Mouse (Mus musculus): Measurements from ENCODE around the gene Zfp354b.

The Zfp354b gene

DNA sequence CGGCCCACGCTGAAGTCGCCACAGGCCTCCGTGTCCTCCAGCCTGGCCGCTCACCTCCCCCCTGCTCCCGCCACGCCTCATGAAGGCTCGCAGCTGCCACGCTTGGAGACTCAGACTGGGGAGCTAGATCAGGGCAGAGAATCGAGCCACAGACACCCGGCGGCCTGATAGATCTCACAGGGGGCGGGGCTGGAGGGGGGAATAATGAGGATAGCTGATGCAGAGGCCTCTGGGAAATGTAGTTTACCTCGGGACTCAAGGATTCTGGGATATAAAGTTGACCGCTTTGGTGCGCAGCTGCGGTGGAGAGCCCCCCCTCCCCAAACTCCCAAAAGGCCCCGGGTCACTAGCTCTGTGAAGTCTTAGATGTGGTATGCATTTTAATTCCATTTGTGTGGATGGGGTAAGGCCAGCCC is at the start of gene Zfp354b:
Gene Zfp354b (minus strand): TSS at position 183 of the 416 bp plus-strand sequence.
- peak; percentile 45 for DNase-seq (ENCODE audit: low spot score)

DNA sequence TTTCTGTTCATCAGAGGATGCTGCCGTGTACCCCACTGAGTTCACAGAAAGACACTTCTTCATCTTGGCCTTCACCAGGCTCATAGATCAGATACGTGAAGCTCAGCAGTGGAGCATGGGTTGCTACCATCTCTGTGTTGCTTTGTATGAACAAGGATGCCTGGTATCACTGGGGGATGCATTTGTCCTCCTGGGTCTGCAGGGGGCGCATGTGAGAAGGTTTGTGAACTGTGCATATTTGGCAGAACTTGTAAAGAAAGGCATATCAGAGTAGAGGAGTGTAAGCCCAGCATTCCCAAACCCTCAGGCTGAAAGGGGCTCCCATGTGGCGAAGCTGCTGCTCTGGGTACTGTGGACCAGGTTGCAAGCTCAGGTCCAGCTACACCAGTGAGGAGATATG is 45.8 kb upstream of the Zfp354b start:
- no peak for DNase-seq (ENCODE audit: low spot score)

DNA sequence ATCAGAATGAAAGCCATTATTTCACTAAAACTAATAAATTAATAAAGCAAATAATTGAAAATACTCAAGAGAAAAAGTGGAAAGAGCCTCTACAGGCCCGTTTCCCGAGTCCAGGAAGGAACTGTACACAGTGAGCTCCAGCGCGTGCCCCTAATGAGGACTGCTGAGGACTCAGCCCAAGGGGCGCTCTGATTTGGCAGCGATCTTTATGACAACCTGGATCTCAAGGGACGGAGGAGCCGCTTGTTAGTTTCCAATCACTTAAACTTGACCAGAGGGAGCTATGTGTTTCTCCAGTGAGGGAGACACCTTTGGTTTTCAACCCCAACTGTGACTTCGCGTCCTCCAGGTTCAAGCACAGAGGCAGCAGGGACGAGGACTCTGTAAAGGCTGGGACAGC is 34.8 kb upstream of the Zfp354b start, which contains the start of gene Olfr1378:
Gene Olfr1378 (plus strand): TSS at position 301 of the 400 bp plus-strand sequence.
- no peak for DNase-seq (ENCODE audit: low spot score)

DNA sequence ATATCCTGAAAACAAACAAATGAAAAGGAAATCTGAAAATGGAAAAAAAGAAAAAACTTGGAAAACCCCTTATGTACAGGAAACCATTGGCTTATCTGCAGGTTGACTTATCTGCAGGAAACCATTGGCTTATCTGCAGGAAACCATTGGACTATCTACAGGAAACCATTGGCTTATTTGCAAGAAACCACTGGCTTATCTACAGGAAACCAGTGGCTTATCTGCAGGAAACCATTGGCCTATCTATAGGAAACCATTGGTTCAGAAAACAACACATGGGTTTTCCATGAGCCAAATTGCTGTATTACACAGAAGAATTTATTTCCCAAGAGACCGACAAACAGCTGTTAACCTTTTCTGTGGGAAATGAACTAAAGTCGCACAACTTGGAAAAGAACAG is 33.5 kb upstream of the Zfp354b start:
- DNase-seq (ENCODE audit: low spot score), result no peak

DNA sequence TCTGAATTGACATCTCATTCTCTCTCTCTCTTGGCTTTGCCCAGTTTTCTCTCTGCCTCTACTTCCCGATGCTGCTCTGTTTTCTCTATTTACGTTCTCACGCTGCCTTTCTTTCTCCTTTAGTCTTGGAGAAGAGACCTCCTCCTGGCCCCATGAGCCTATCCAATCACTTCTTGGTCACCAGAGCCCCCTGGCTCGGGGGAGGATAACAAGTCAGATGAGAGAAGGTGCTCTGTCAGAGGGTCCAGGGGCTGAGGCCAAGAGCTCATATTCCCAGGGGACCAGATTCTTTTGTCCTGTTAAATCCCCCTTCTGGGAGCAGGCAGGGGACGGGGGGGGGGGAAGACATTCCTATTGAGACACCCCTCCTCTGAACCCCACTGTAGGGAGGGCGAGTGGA is 22.2 kb upstream of the Zfp354b start, which contains the start of gene Prop1:
Gene Prop1 (minus strand): TSS at position 101 of the 400 bp plus-strand sequence.
- DNase-seq (ENCODE audit: low spot score), result no peak

DNA sequence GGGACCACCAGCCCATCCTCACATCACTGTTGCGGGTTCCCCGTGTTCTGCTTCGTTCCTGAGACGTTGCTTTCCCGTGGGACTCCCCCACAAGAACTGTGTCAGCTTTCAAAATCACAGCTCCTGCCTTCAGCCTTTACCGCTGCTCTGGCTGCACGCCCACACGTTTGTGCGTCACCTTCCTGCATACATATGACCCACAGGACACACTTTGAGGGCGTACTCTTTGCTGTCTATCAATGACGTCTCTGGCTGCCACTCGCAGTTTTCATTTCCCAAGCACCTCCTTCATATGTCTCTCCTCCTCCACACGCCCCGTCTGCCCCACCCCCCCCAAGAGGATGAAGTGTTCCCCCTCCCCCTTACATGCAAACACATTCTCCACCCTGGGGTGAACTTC is 20.9 kb upstream of the Zfp354b start:
- peak; percentile 15 for DNase-seq (ENCODE audit: low spot score)

DNA sequence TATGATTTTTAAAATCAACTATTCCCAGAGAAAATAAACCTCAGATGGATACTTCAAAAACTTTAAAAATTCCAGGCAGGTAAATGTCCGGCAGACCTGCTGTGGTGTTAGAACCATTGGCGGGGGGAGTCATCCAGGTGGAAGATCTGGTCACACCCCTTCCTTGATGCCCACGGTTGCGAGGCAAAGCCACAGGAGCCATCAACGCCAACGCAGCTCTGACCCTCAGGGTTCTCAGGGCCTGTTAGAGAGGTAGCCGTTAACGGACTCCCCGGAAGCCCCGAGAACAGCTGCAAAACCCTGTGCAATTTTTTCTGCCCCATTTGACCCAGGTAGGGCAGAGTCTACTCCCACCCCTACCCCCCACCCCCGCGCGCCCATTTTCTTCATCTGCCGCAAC is 12.1 kb upstream of the Zfp354b start, which contains the start of gene 4933414I15Rik:
Gene 4933414I15Rik (minus strand): TSS at position 260 of the 400 bp plus-strand sequence.
- no peak for DNase-seq (ENCODE audit: low spot score)

DNA sequence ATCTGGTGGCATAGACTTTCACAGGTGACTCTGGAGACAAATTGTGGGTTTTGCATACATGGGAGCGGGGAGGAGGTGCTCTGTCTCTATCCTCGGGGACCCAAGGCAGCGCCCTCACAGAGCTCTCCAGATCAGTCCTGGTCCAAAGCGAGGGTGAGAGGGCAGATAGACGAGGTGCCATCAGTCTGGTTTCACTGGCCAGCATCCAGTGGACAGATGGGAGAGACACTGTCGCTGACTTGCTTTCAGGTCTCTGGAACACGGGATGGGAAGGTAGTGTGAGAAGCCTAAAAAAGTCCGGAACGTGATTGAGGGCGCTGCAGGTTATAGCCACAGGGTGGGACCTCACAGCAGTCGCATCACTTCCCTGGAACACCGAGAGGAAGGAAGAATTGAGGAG is 11.0 kb upstream of the Zfp354b start:
- no peak for DNase-seq (ENCODE audit: low spot score)

DNA sequence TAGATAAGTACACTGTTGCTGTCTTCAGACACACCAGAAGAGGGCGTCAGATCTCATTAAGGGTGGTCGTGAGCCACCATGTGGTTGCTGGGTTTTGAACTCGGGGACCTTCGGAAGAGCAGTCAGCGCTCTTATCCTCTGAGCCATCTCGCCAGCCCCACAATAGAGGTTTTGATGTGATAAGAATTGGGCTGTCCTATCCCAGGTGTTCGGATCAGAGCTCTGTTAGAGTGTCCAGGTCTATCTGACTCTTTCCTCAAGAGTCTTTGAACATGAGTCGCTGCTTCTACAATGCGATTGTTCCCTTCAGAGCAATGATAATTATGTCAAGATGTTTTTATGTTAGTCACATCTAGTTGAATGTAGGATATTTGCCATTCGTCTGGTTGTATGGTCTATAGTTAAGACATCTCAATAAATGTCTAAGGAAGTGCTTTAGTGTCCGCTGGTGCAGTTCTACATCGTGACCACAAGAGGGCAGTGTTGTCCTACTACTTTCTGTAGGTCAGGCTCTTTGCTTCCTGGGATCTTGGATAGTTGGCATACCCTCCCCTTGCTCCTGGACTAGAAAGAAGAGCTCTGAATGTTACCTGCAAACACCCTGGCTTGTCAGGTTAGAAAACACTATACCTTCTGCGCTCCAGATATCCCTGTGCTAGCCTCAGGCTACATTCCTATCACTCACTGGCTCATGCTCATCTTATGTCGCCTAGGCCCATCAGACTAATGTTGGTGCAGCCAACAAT is 8.4 kb upstream of the Zfp354b start:
- no peak for DNase-seq (ENCODE audit: low spot score)

DNA sequence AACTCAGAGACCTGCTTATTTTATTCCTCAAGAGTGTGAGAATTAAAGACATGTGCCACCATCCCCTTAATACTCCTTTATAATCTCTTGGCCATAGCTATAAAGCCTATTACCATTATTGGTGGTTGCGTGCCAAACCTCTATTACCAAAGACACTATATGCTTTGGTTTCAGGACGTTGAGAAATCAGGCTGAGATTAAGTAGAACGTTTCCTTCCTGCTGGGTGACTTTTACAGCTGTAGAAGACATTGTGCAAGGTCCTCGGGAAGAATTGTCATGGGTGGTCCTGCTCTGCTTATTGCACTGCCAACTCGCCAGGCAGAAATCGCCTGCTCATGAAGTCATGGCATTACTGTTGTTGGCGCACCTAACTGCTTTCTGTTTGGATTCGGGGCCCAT is 7.0 kb upstream of the Zfp354b start:
- DNase-seq (ENCODE audit: low spot score), result no peak

DNA sequence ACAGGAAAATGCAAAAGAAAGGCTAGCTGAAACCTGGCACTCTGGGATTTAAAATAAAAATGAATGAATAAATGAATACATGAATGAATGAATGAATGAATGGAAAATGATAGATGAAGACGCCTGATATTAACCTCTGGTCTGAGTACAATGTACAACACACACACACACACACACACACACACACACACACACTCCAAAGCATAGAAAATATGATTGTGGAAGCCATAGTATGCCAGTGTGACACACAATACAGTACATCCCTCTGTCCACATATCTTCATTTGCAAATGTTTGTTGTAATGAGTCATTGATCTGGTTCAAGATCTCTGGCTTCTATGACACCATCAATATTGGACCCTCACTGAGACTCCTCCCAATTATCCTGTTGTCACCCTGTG is 607 bp upstream of the Zfp354b start:
- no peak for DNase-seq (ENCODE audit: low spot score)

DNA sequence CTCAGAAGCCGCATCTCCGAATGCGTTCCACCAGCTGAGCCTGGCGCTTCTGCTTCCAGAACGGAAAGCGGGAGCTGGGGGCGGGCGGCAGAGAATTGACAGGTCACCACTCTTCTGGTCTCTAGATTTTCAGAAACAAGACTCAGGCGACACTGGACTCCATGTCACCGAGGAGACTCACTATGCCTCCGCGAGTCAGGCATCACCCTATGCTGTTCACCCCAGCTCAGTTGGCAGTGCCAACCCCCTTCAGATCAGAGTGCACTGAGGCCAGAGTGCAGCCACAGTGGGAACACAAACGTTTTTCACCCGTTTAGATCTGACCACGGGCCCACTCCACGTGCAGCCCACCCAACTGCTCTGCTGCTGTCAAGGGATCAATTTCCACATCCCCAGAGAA is 412 bp downstream of the Zfp354b start:
- DNase-seq (ENCODE audit: low spot score), result no peak

DNA sequence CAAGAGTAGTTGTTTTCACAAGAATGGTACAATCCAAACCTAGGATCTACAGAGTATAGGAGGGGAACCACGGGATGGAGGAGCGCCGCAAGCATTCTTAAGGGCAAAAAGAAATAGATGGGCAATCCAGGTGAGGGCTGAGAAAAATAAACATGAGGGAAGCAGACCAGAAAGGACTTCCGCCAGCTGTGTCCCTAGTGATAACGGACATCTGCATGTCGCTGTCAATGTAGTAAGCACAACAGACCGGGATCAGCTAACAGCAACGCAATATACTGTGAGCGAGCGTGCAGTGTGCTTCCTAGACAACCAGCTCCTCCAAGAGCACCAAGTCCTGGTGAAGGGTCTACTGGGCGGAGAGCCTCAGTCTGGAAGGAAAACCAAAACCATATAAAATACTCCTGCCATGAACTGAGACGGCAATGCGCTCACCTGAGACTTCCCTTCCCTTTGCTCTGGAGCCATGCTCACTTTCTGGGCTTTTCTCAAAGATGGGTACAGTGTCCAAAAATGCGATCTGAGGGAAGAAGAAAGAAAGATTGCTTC is 891 bp downstream of the Zfp354b start:
- no peak for DNase-seq (ENCODE audit: low spot score)

DNA sequence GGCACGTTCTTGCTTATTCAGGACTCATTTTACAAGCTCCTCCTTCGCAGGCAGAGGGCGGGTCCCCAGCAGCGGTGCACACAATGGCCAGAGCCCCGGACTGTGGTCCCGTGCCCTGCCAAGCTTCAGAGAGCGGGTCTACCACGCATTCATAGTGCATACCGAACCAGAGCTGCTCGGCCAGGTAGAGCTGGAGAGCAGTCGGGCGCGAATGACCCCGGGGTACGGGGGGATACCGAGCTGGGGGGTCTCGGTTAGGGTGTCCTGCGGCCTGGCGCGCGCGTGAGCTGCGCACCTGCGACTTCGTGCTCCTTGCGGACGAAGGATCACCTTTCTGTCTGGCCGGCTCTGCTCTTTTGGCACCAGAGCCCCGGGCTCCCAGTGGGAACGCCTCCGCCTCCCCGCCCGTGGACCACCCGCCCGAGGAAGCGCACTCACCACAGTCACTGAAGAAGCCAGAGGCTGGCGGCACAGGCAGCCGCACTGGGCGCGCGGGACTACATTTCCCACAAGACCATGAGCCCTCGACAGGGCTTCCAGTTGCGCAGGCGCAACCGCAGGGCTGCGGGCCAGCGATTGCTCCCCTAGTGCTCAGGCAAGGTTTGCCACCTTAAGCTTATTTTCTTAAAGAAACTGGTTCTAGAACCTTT is 15.6 kb downstream of the Zfp354b start, which contains the start of gene Zfp2:
Gene Zfp2 (minus strand): TSS at position 495 of the 650 bp plus-strand sequence.
- peak; percentile 93 for DNase-seq (ENCODE audit: low spot score)

DNA sequence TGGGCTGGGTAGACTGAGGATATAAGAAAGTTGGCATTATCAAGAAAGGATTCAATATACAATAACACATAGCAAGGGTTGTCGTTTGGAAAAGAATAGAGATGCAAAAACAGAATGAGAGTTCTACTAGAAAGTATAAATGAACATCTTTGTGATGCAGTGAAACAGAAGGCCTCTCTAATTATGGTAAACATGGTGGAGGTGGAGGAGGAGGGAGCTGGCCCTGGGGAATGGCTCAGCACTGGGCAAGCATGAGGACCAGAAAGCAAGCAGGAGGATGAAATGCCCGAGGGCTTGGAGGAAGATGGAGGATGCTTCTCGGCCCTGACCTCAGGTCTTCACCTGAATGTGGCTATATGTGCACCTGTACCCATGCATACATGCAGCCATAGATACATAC is 17.0 kb downstream of the Zfp354b start:
- no peak for DNase-seq (ENCODE audit: low spot score)

DNA sequence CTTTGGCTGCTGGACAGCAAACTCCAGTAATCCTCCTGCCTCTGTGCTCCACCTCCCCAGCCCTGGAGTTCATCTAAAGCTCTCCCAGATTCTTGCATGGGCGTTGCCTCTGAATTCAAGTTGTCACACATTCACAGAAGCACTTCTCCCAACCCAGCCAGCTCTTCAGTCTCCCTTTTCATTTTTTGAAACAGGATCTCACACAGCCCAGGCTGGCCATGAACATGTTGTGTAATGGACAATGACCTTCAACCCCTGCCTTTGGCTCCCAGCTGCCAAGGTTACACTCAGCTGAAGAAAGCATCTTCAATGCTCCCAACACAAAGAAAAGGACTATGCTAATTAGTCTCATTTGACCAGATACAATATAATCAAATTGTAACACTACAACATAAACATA is 18.1 kb downstream of the Zfp354b start:
- no peak for DNase-seq (ENCODE audit: low spot score)

DNA sequence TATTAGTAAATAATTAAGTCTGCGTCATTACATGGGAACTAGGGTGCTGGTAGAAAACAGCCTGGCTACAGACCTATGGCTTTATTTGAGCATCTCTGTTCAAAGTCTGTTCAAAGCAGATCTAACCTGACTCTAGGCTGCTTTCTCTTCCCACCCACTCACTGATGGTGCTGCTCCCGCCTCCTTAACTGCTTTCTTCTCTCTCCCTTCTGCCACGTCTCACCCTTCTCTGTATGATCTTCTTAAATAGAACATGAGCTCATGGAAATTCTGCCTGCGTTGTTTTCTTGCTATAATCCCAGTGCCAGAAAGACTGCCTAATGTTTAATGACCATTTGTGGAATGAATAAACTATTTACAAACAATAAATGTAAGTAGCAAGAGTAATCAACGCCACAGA is 23.3 kb downstream of the Zfp354b start:
- DNase-seq (ENCODE audit: low spot score), result no peak

DNA sequence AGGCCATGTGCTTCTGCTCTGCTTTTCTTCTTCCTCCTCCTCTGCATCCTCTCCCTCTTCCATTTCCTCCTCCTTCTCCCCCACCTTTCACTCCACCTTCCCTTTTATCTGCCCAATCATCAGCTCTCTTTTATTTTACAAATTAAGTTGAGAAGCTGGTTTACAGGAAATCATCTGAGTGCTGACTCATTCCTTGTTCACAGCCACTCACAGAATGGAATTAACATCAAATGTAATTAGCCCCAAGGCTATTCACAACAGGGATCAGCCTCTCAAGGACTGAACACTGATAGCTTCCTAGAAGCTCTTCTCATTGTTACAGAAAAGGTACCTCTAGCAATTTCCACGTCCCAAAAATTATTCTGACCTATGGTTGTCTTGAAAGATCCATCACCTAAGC is 34.1 kb downstream of the Zfp354b start:
- DNase-seq (ENCODE audit: low spot score), result no peak

DNA sequence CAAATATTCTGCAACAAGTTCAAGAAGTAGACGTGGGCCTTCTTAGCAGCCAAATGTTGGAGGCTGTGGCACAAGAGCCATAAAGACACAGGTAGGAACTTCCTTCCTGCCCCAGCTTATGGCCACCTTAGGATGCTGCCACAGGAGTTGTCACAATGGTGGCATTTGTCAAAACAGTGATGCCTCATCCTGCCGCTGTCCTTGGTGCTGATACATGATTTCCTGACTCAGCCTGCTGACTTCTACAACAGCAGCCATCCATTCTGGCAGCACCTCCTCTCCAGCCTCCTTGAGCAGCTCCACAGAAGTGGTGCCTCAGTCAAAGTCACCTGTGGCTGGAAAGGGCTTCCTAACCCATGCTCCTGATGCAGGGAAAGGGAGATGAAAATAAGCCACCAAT is 39.0 kb downstream of the Zfp354b start:
- DNase-seq (ENCODE audit: low spot score), result no peak

DNA sequence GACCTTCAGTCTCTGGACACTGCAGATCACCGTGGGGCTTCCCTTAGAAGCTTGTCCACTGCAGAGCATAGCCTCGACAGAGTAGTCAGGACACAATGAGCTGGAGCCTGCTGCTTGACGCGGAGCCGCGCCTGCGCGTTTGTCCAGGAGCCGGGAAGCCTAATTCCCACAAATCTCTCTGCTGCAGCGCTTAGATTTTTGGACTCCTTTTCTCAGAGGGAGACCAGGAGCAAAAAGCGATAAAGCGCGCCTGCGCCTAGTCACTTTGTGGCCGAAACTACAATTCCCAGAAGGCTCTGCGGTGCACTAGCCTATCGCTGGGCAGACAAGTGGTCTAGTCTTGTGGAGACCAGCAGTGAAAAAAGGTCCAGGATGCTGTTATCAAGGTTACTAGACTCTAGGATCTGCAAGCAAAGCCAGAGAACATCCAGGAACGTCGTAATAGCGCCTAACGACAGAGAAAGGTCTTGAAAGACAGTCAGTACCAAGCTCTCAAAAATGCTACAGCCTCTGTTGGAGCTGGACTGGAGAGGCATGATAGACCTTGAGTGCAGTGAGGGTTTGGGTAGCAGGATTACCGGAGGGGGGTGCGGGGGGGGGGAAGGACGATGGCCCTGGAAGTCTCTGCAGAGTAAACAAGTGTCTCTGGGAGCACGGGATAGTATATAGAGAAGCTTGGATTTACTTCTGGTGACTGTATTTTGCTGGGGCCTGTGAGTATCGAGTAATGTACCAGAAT is 43.9 kb downstream of the Zfp354b start, which contains the start of gene Zfp454:
Gene Zfp454 (minus strand): TSS at position 262 of the 739 bp plus-strand sequence.
- DNase-seq (ENCODE audit: low spot score), result peak; percentile 1

DNA sequence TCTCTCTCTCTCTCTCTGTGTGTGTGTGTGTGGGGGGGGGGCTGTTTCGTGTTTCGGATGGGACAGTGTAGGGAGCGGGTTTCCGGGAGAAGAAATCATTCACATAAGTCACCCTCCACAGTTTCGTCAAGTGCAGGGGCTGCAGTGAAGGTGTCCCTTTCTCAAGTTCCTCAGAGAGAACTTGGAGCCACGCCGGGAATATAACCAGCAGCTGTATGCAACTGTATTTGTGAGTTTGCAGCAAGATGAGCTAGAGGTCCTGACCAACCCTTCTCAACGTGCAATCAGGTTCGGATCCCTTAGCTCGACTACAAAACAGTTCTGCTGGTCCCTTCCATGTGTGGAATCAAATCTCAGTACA is 44.5 kb downstream of the Zfp354b start:
- no peak for DNase-seq (ENCODE audit: low spot score)

DNA sequence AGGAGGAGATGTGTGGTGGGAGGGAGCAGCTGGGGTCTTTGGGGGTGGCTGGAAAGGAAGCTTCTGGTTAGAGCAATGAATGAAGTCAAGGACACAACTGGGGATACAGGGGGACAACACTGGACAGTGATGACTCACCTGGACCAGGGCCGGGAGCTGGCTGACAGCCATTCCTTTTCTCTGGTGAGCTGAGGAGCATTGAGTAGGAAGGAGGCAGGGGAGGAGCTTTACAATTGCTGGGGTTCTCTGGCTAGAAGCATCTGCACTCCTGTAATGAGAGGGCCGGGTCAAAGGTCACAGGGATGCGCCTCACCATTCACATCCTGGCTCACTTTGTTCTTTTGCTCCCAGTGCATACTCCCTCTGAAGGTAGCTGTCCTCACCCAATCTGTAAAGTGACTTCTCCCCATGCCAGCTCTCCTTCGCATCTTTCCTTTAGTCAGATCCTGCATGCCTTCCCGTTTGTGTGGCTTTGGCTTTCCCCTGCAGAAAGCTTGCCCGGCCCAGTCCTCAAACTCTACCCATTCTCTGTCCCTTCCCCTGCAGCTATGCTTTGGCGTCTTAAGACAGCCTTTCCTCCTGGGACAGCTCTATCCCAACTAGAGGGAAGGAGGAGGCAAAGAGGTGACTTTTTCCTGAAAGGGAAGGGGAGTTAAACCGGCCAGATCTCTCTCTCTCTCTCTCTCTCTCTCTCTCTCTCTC is 45.1 kb downstream of the Zfp354b start:
- DNase-seq (ENCODE audit: low spot score), result no peak

Measured in T-cell, adult 2 months (primary cell).